Mouse (Mus musculus) thymus, adult 2 months (tissue): ENCODE data around the gene Fpr-rs4. TPM values are rescaled to one million over a fixed set of nuclear protein-coding genes. Genes with fewer than 3 reads are reported as not detected.
"Not testable (repeated sequence)": the region's sequence is repeated elsewhere in the genome, so short reads cannot be mapped to it uniquely, and the experiment has no call there.

Experiments
- DNase-seq: peaks from one replicate; pipeline ENCODE4 v3.0.0; 2021
- H3K27ac ChIP-seq: fragments of 200-500 bp; 2 replicates; pipeline ENCODE4 v1.5.1; 2012; ENCODE audit warnings: low read length, control low read depth; ENCODE audit not compliant: control insufficient read depth, insufficient read depth
- H3K27me3 ChIP-seq: fragments of 200-500 bp; 2 replicates; pipeline ENCODE4 v1.6.1; 2012; ENCODE audit warnings: mild to moderate bottlenecking, low read length, moderate library complexity, mixed read lengths; ENCODE audit not compliant: control insufficient read depth, insufficient read depth
- H3K36me3 ChIP-seq: fragments of 200-500 bp; 2 replicates; pipeline ENCODE4 v1.6.1; 2012; ENCODE audit warnings: mild to moderate bottlenecking, low read length, moderate library complexity; ENCODE audit not compliant: control insufficient read depth, insufficient read depth
- H3K4me1 ChIP-seq: fragments of 200-500 bp; replicated peaks from 2 replicates; pipeline ENCODE4 v1.6.1; 2012; ENCODE audit warnings: low read length; ENCODE audit not compliant: control insufficient read depth, insufficient read depth
- H3K4me3 ChIP-seq: fragments of 200-500 bp; 2 replicates; pipeline ENCODE4 v1.5.1; 2012; ENCODE audit warnings: mild to moderate bottlenecking, low read length, control low read depth, moderate library complexity; ENCODE audit not compliant: control insufficient read depth, insufficient read depth
- CTCF ChIP-seq: fragments of 200-500 bp; IDR thresholded peaks from 2 replicates; pipeline ENCODE4 v1.5.1; 2012; ENCODE audit warnings: mild to moderate bottlenecking, control low read depth, low read length, moderate library complexity, borderline replicate concordance; ENCODE audit not compliant: control insufficient read depth, poor library complexity, insufficient read depth; ENCODE audit errors: extremely low read depth
- POLR2A ChIP-seq: fragments of 200-500 bp; IDR thresholded peaks from 2 replicates; pipeline ENCODE4 v1.6.1; 2012; ENCODE audit warnings: mild to moderate bottlenecking, low read length, control low read depth, moderate library complexity; ENCODE audit not compliant: control insufficient read depth, poor library complexity, insufficient read depth; ENCODE audit errors: extremely low read depth
- WGBS: fragments of 180-500 bp; shearing (Covaris S2); methylation state at CpG from one replicate; pipeline ENCODE4 v1.1.7; 2018; 5-methylcytosine and 5-hydroxymethylcytosine counted together
- polyA plus RNA-seq: library from polyadenylated mRNA; depleted of rRNA; stranded (reverse); fragments of >200 nt; gene quantifications from 2 replicates; pipeline ENCODE4 v1.2.3, GENCODE M21; 2012; rRNA removed

The Fpr-rs4 gene
- polyA plus RNA-seq: not detected in 2 replicates

DNA sequence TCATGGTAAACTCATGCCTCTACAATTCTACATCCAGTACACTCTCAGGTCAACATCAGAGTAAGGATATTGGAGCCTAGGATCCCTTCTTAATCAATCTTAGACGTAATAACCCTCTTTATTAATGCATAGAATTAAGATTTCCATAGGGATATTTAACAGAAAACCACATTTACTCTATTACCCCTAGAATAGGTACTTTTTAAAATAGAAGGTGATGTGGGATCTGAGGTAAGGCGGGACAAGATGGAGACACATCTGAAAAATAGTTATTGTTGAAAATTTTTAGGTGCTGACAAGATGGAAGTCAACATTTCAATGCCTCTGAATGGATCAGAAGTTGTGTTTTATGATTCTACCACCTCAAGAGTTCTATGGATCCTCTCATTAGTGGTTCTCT lies at the start of gene Fpr-rs4:
TSS of gene Fpr-rs4 (plus strand) at position 301 of the 400 bp plus-strand sequence.
- WGBS: 67% methylated on average over 2 of the region's 2 CpGs

DNA sequence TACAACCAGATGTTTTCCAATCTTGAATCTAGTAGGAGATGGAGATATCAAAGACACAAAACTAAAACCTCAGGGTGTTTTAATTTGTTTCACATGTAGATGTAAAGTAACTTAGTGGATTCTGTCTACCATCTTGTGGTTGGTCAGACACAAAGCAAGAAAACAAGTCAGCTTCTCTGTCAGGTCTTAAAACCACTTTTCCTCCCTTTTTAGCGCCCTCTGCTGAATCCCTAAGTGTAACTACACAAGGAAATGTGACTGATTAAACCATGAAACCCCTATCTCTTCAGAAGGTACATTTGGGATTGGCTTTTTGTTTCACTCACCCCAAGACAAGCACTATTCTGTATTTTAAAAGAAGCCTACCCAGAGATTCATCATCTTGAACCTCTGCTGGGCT lies 48.1 kb upstream of the Fpr-rs4 start:
- Histone ChIP-seq H3K4me3 (no peak overlapping the region), H3K36me3 (no peaks in the 10 kb centered on the region), H3K27me3 (no peaks in the 10 kb centered on the region), H3K27ac (no peak overlapping the region), H3K4me1 (no peaks in the 10 kb centered on the region)
- TF ChIP-seq POLR2A: no peak
- no peak for TF ChIP-seq CTCF
- WGBS: 6% methylated on average over 1 of the region's 1 CpGs
- no peak for DNase-seq

More for the DNA sequence above, at the start of gene Fpr-rs4:
- Histone ChIP-seq H3K27me3 (no peaks in the 10 kb centered on the region), H3K36me3 (no peaks in the 10 kb centered on the region), H3K4me3 (no peak within 1 kb of the TSS), H3K4me1 (no peaks in the 10 kb centered on the region), H3K27ac (no peak within 1 kb of the TSS)
- DNase-seq: no peak
- TF ChIP-seq POLR2A: no peak
- no peak for TF ChIP-seq CTCF

DNA sequence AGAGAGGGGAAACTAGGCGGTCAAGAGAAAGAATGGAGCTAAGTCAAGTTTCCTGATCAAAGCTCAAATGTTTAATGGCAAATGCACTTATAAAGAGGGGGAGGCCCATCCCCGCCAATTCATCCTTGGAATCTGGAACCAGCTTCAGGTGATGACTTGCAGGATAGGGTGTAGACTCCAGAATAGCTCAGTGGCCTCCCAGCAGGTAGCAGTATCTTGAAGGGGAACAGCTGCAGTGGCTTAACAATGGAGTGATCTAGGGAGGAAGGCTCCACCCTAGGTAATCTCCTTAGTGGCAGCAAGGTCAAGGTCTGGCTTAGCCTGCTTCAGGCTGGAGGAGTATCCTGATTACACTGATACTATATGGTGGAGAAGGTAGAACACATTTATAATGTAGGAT lies 40.3 kb upstream of the Fpr-rs4 start:
- H3K27me3 ChIP-seq, DNase-seq, H3K4me1 ChIP-seq, H3K27ac ChIP-seq, H3K36me3 ChIP-seq, H3K4me3 ChIP-seq: not testable (repeated sequence)
- 70% methylated on average over 2 of the region's 2 CpGs for WGBS

DNA sequence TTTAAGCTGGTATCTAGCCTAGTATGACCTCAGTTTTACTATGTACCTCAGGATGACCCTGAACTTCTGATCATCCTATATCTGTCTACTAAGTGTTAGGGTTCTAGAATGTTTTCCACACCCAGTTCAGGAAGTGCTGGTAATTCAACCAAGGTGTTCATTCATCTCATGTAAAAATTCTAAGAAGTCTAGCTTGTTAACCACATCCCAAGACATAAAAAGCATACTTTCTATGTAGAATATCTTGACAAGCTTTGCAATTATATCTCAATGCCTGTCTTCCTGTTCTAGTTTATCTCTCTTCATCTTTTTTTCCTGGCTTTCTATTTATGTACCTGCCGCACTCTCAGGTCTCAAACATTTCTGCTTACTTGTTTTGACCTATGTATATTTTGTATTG lies 16.8 kb upstream of the Fpr-rs4 start:
- H3K36me3 ChIP-seq: no peaks in the 10 kb centered on the region
- WGBS: 83% methylated on average over 1 of the region's 1 CpGs
- H3K4me3 ChIP-seq: no peak overlapping the region
- no peaks in the 10 kb centered on the region for H3K27me3 ChIP-seq
- no peak overlapping the region for H3K27ac ChIP-seq
- DNase-seq: no peak
- TF ChIP-seq CTCF (no peak), POLR2A (no peak)
- no peaks in the 10 kb centered on the region for H3K4me1 ChIP-seq

DNA sequence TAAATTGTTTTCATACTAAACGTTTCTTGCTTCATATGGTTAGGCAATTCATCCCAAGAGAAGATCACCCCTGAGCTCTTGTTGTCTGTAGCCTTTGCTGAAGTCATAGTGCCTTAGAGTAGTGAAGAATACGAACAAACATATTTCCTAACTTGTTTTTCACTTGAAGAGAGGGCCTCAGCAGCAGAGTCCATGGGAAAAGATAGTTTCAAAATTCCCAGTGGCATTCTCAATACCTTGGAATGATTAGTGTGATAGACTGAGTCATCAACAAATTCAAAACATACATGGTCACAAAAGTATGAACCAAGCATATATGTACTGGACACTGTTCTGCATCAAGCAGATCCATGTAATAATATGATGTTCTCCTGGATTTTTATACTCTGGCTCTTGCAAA lies 27.6 kb downstream of the Fpr-rs4 start, which contains the start of gene Vmn2r124:
TSS of gene Vmn2r124 (plus strand) at position 301 of the 400 bp plus-strand sequence.
- H3K27ac ChIP-seq: no peak within 1 kb of the TSS
- TF ChIP-seq CTCF (no peak), POLR2A (no peak)
- WGBS: 50% methylated on average over 2 of the region's 2 CpGs
- DNase-seq: no peak
- no peaks in the 10 kb centered on the region for H3K27me3 ChIP-seq
- no peaks in the 10 kb centered on the region for H3K4me1 ChIP-seq
- H3K36me3 ChIP-seq: no peaks in the 10 kb centered on the region
- no peak within 1 kb of the TSS for H3K4me3 ChIP-seq

Other genes with a start within 250 kb of the Fpr-rs4 start
- 11.3 and 14.9 TPM in 2 replicates for gene Spaca6, start 194.6 kb upstream of the Fpr-rs4 start, polyA plus RNA-seq
- gene Has1, start 166.5 kb upstream of the Fpr-rs4 start, polyA plus RNA-seq: 0.33 and 0.50 TPM in 2 replicates
- gene Fpr1, start 137.8 kb upstream of the Fpr-rs4 start, polyA plus RNA-seq: 0.50 and 0.74 TPM in 2 replicates
- gene Fpr2, start 133.9 kb upstream of the Fpr-rs4 start, polyA plus RNA-seq: 0.18 and 0.73 TPM in 2 replicates
- not detected in 2 replicates for gene Fpr3, start 133.9 kb upstream of the Fpr-rs4 start, polyA plus RNA-seq
- gene Vmn2r124, start 27.7 kb downstream of the Fpr-rs4 start, polyA plus RNA-seq: not detected in 2 replicates
- gene Vmn2r91, start 63.3 kb downstream of the Fpr-rs4 start, polyA plus RNA-seq: not detected in 2 replicates
- gene Vmn2r92, start 130.2 kb downstream of the Fpr-rs4 start, polyA plus RNA-seq: not detected in 2 replicates